Mouse (Mus musculus): Measurements from ENCODE around the gene 1700034J05Rik. TPM values are rescaled to one million over a fixed set of nuclear protein-coding genes. Genes with fewer than 3 reads are reported as not detected.

1700034J05Rik gene
- polyA plus RNA-seq, 1 experiment from 2014 or later, result 0.21 TPM

GRCm38 (mm10) chr6:146956961-146957360 lies 2.7 kb upstream of the 1700034J05Rik start:
- WGBS, result 82% methylated on average over 1 of the region's 1 CpGs

GRCm38 (mm10) chr6:146955896-146956295 lies 1.7 kb upstream of the 1700034J05Rik start:
- no peak for TF ChIP-seq CTCF (IDR thresholded peaks at IDR 0.05; ENCODE audit: low read depth)
- no peaks in the 10 kb centered on the region for H3K36me3 ChIP-seq (ENCODE audit: insufficient read depth)
- ATAC-seq (ENCODE audit: insufficient read depth), result peak; percentile 75
- H3K4me3 ChIP-seq (ENCODE audit: low read depth, low read length), result no peak overlapping the region
- H3K4me2 ChIP-seq, result no peak overlapping the region
- no peak overlapping the region for H3K27ac ChIP-seq (ENCODE audit: low read depth)
- no peaks in the 10 kb centered on the region for H3K27me3 ChIP-seq (ENCODE audit: insufficient read depth, low read length)
- no peak for DNase-seq
- H3K9me3 ChIP-seq (ENCODE audit: low read depth, low read length), result no peaks in the 10 kb centered on the region
- H3K4me1 ChIP-seq (ENCODE audit: insufficient read depth), result no peaks in the 10 kb centered on the region
- H3K9ac ChIP-seq, result no peak overlapping the region
- WGBS, result 42% methylated on average over 12 of the region's 12 CpGs

More at GRCm38 (mm10) chr6:146956961-146957360, 2.7 kb upstream of the 1700034J05Rik start:
- H3K4me2 ChIP-seq, result no peak overlapping the region
- H3K36me3 ChIP-seq (ENCODE audit: insufficient read depth), result no peaks in the 10 kb centered on the region
- no peak overlapping the region for H3K9ac ChIP-seq
- no peaks in the 10 kb centered on the region for H3K9me3 ChIP-seq (ENCODE audit: low read depth, low read length)
- H3K27me3 ChIP-seq (ENCODE audit: insufficient read depth, low read length), result no peaks in the 10 kb centered on the region
- no peak overlapping the region for H3K4me3 ChIP-seq (ENCODE audit: low read depth, low read length)
- no peak for TF ChIP-seq CTCF (IDR thresholded peaks at IDR 0.05; ENCODE audit: low read depth)
- no peak for ATAC-seq (ENCODE audit: insufficient read depth)
- H3K4me1 ChIP-seq (ENCODE audit: insufficient read depth), result no peaks in the 10 kb centered on the region
- no peak for DNase-seq
- H3K27ac ChIP-seq (ENCODE audit: low read depth), result no peak overlapping the region

- Histone ChIP-seq H3K9me3 (ENCODE audit: low read depth, low read length) (no peaks in the 10 kb centered on the region), H3K4me3 (ENCODE audit: low read depth, low read length) (no peak overlapping the region), H3K27ac (ENCODE audit: low read depth) (no peak overlapping the region), H3K36me3 (ENCODE audit: insufficient read depth) (no peaks in the 10 kb centered on the region), H3K4me2 (no peak overlapping the region), H3K4me1 (ENCODE audit: insufficient read depth) (no peaks in the 10 kb centered on the region), H3K27me3 (ENCODE audit: insufficient read depth, low read length) (no peaks in the 10 kb centered on the region), H3K9ac (no peak overlapping the region)
- no peak for ATAC-seq (ENCODE audit: insufficient read depth)
- no peak for TF ChIP-seq CTCF (IDR thresholded peaks at IDR 0.05; ENCODE audit: low read depth)
- WGBS, result 63% methylated on average over 1 of the region's 1 CpGs
- DNase-seq, result no peak
Observed at GRCm38 (mm10) chr6:146955475-146955874, 1.3 kb upstream of the 1700034J05Rik start.

GRCm38 (mm10) chr6:146950454-146950832 lies 3.8 kb downstream of the 1700034J05Rik start:
- Histone ChIP-seq H3K9ac (no peak overlapping the region), H3K27me3 (ENCODE audit: insufficient read depth, low read length) (no peaks in the 10 kb centered on the region), H3K9me3 (ENCODE audit: low read depth, low read length) (no peaks in the 10 kb centered on the region), H3K4me1 (ENCODE audit: insufficient read depth) (0 out of 2 replicates have a peak, but pooled peaks cover 16% of the 10 kb centered on the region), H3K4me3 (ENCODE audit: low read depth, low read length) (no peak overlapping the region), H3K27ac (ENCODE audit: low read depth) (no peak overlapping the region), H3K4me2 (no peak overlapping the region), H3K36me3 (ENCODE audit: insufficient read depth) (no peaks in the 10 kb centered on the region)
- DNase-seq (no peak), ATAC-seq (ENCODE audit: insufficient read depth) (no peak)
- WGBS, result 14% methylated on average over 1 of the region's 1 CpGs
- TF ChIP-seq CTCF (IDR thresholded peaks at IDR 0.05; ENCODE audit: low read depth), result no peak

- Histone ChIP-seq H3K9ac (no peak overlapping the region), H3K4me3 (ENCODE audit: low read depth, low read length) (no peak overlapping the region), H3K27ac (ENCODE audit: low read depth) (no peak overlapping the region), H3K27me3 (ENCODE audit: insufficient read depth, low read length) (no peaks in the 10 kb centered on the region), H3K4me1 (ENCODE audit: insufficient read depth) (0 out of 2 replicates have a peak, but pooled peaks cover 16% of the 10 kb centered on the region), H3K9me3 (ENCODE audit: low read depth, low read length) (no peaks in the 10 kb centered on the region), H3K4me2 (no peak overlapping the region), H3K36me3 (ENCODE audit: insufficient read depth) (no peaks in the 10 kb centered on the region)
- 55% methylated on average over 10 of the region's 10 CpGs for WGBS
- no peak for TF ChIP-seq CTCF (IDR thresholded peaks at IDR 0.05; ENCODE audit: low read depth)
- ATAC-seq (ENCODE audit: insufficient read depth), result no peak
- DNase-seq, result no peak
Observed at GRCm38 (mm10) chr6:146949682-146950453, 4.4 kb downstream of the 1700034J05Rik start.

- 0 out of 2 replicates have a peak, but pooled peaks cover 16% of the 10 kb centered on the region for H3K4me1 ChIP-seq (ENCODE audit: insufficient read depth)
- no peak for TF ChIP-seq CTCF (IDR thresholded peaks at IDR 0.05; ENCODE audit: low read depth)
- no peak overlapping the region for H3K4me2 ChIP-seq
- 58% methylated on average over 4 of the region's 4 CpGs for WGBS
- no peaks in the 10 kb centered on the region for H3K27me3 ChIP-seq (ENCODE audit: insufficient read depth, low read length)
- H3K9me3 ChIP-seq (ENCODE audit: low read depth, low read length), result no peaks in the 10 kb centered on the region
- no peak overlapping the region for H3K9ac ChIP-seq
- DNase-seq (no peak), ATAC-seq (ENCODE audit: insufficient read depth) (peak; percentile 25; the same call in 1 of the 2 replicates)
- H3K4me3 ChIP-seq (ENCODE audit: low read depth, low read length), result no peak overlapping the region
- no peaks in the 10 kb centered on the region for H3K36me3 ChIP-seq (ENCODE audit: insufficient read depth)
- no peak overlapping the region for H3K27ac ChIP-seq (ENCODE audit: low read depth)
Observed at GRCm38 (mm10) chr6:146947186-146947585, 7.0 kb downstream of the 1700034J05Rik start.

- Histone ChIP-seq H3K9me3 (ENCODE audit: low read depth, low read length) (no peaks in the 10 kb centered on the region), H3K4me3 (ENCODE audit: low read depth, low read length) (no peak overlapping the region), H3K27me3 (ENCODE audit: insufficient read depth, low read length) (no peaks in the 10 kb centered on the region), H3K36me3 (ENCODE audit: insufficient read depth) (no peaks in the 10 kb centered on the region), H3K4me2 (no peak overlapping the region), H3K4me1 (ENCODE audit: insufficient read depth) (0 out of 2 replicates have a peak, but pooled peaks cover 16% of the 10 kb centered on the region), H3K9ac (no peak overlapping the region), H3K27ac (ENCODE audit: low read depth) (no peak overlapping the region)
- DNase-seq (no peak), ATAC-seq (ENCODE audit: insufficient read depth) (no peak)
- 64% methylated on average over 6 of the region's 6 CpGs for WGBS
- no peak for TF ChIP-seq CTCF (IDR thresholded peaks at IDR 0.05; ENCODE audit: low read depth)
Observed at GRCm38 (mm10) chr6:146946327-146947029, 7.7 kb downstream of the 1700034J05Rik start.

All from lung, embryonic 14.5 days (tissue).